Mouse (Mus musculus): ENCODE measurements at regions not wholly inside any gene's neighbourhood (a gene's known extent, or its start where the extent isn't known, plus 50 kb on each side); places are given as distances from the start of the nearest gene placed in this dataset.

DNA sequence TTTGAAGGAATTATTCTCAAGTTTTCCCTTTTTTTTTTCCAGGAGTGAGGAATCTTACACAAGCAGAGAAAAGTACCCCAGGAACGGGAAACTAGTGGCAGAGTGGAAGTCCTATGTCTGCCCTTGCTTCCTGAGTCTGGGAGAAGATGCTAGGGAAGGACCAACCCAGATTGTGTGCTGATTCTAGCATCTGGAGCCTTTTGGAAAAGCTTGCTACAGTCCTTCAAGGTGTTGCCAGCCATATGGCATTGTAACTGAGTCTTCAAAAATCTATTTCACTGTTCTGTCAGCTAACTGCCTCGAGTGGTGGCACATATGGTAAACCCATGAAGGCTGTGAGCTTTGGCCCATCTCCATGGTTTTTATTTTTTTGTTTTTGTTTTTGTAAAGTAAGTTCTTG lies 432.3 kb downstream of the Adamts20 start:
- no peak for DNase-seq
- Histone ChIP-seq H3K4me3 (replicated peaks; ENCODE audit: low read depth, low read length) (no peak overlapping the region), H3K27ac (replicated peaks; ENCODE audit: low read depth, low read length) (no peak overlapping the region), H3K4me2 (ENCODE audit: low read length) (no peak overlapping the region), H3K9ac (replicated peaks; ENCODE audit: low read length) (no peak overlapping the region), H3K4me1 (ENCODE audit: control insufficient read depth, insufficient read depth, low read length) (no peaks in the 10 kb centered on the region), H3K27me3 (ENCODE audit: control insufficient read depth, insufficient read depth, low read length) (no peaks in the 10 kb centered on the region), H3K9me3 (ENCODE audit: control insufficient read depth, low read length) (no peaks in the 10 kb centered on the region), H3K36me3 (ENCODE audit: control insufficient read depth, insufficient read depth, low read length) (no peaks in the 10 kb centered on the region)
- no peak for ATAC-seq (ENCODE audit: low FRiP score, low TSS enrichment)
- WGBS: 81% methylated on average over 2 of the region's 2 CpGs

DNA sequence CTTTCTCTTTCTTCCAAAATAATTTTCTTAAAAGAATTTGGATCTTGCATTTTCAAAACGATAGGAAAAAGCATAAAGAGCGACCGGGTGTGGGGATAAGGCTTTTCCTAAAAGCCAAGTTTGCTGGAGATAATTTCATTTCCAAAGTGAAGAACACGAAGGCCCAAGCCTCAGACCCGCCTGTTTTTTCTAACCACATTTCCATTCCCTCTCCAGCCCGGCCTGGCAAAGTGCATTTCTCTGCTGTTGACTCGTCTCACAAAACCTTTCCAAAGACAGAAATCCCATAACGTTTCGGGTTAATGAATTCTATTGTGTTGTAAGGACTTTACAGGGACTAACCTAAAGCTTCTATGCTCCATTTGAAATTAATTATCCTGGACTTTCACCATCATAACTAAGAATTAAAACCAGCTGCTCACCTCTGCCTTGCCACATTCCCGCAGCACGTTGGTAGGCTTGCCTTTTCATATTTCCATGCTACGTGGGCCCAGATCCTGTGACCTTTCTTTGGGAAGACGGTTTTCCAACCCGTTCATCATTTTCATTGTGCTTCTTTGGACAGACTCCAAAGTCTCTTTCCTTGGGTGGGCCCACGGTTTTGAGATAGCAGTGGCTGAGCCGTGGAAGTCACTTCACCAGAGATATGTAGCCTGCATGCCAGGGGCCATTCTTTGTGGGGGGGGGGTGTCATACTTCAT lies 430.5 kb upstream of the Prickle1 start:
- no peaks in the 10 kb centered on the region for H3K36me3 ChIP-seq (ENCODE audit: control insufficient read depth, insufficient read depth, low read length)
- no peaks in the 10 kb centered on the region for H3K4me1 ChIP-seq (ENCODE audit: control insufficient read depth, insufficient read depth, low read length)
- WGBS: 72% methylated on average over 16 of the region's 16 CpGs
- no peak overlapping the region for H3K27ac ChIP-seq (replicated peaks; ENCODE audit: low read depth, low read length)
- no peaks in the 10 kb centered on the region for H3K9me3 ChIP-seq (ENCODE audit: control insufficient read depth, low read length)
- no peaks in the 10 kb centered on the region for H3K27me3 ChIP-seq (ENCODE audit: control insufficient read depth, insufficient read depth, low read length)
- DNase-seq (no peak), ATAC-seq (ENCODE audit: low FRiP score, low TSS enrichment) (no peak)
- no peak overlapping the region for H3K4me2 ChIP-seq (ENCODE audit: low read length)
- no peak overlapping the region for H3K4me3 ChIP-seq (replicated peaks; ENCODE audit: low read depth, low read length)
- H3K9ac ChIP-seq (replicated peaks; ENCODE audit: low read length): no peak overlapping the region

DNA sequence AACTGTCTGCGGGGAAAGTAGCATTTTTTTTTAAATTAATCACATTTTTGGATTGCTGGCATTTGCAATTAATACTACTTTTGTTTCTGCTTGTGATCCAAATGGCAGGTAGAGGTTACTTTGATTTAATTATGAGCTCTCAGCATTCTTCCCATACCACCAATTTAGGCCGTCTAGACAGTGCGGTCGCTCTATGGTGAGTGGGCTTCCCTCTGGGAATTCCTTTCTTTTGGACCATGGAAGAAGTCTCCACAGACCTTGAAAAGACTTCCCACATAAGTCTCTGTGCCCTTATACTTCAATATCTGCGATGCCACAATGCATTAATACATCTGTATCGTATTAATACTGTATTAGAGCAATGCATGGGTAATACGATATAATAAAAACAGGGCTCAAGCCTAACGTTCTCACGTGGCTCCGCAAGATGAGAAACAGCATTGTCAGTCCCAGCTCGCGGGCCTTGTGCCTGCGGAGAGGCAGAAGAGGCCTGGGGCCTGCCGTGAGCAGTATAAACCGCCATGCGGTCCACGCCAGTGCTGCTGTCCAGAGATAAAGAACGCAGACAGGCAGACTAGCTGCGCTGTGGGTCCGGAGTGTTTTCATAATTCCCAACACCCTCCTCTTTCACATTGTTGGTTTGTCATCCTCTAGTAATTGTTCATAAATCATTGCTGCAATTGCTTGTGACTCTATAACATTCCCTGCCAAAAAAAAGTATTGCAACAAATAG lies 429.7 kb upstream of the Prickle1 start:
- Histone ChIP-seq H3K4me3 (replicated peaks; ENCODE audit: low read depth, low read length) (no peak overlapping the region), H3K36me3 (ENCODE audit: control insufficient read depth, insufficient read depth, low read length) (no peaks in the 10 kb centered on the region), H3K9me3 (ENCODE audit: control insufficient read depth, low read length) (no peaks in the 10 kb centered on the region), H3K4me1 (ENCODE audit: control insufficient read depth, insufficient read depth, low read length) (no peaks in the 10 kb centered on the region), H3K27me3 (ENCODE audit: control insufficient read depth, insufficient read depth, low read length) (no peaks in the 10 kb centered on the region), H3K4me2 (ENCODE audit: low read length) (no peak overlapping the region), H3K9ac (replicated peaks; ENCODE audit: low read length) (no peak overlapping the region), H3K27ac (replicated peaks; ENCODE audit: low read depth, low read length) (no peak overlapping the region)
- WGBS: 84% methylated on average over 20 of the region's 20 CpGs
- ATAC-seq (ENCODE audit: low FRiP score, low TSS enrichment): no peak
- DNase-seq: no peak

DNA sequence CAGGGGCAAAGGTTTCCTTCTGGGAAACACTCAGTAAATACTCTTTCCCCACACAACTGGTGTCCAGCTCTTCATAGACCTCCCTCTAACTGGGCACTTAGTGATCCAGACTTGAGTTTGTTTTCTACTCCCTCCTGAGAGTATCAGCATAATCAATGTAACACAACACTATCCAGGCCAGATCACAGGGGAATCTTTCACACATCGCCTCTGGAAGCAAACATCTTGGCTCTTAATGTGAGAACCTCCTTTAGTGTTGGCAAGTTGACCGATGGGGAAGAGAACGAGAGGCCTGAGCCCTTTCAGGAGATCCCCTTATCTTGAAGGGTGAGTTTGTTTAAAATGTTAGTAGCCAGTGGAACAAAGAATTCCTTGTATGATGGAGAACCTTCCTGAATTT lies 429.1 kb upstream of the Prickle1 start:
- no peaks in the 10 kb centered on the region for H3K36me3 ChIP-seq (ENCODE audit: control insufficient read depth, insufficient read depth, low read length)
- H3K4me1 ChIP-seq (ENCODE audit: control insufficient read depth, insufficient read depth, low read length): no peaks in the 10 kb centered on the region
- H3K27ac ChIP-seq (replicated peaks; ENCODE audit: low read depth, low read length): no peak overlapping the region
- 94% methylated on average over 3 of the region's 3 CpGs for WGBS
- no peak overlapping the region for H3K4me2 ChIP-seq (ENCODE audit: low read length)
- no peaks in the 10 kb centered on the region for H3K27me3 ChIP-seq (ENCODE audit: control insufficient read depth, insufficient read depth, low read length)
- no peak for ATAC-seq (ENCODE audit: low FRiP score, low TSS enrichment)
- no peak for DNase-seq
- no peak overlapping the region for H3K4me3 ChIP-seq (replicated peaks; ENCODE audit: low read depth, low read length)
- H3K9ac ChIP-seq (replicated peaks; ENCODE audit: low read length): no peak overlapping the region
- no peaks in the 10 kb centered on the region for H3K9me3 ChIP-seq (ENCODE audit: control insufficient read depth, low read length)

DNA sequence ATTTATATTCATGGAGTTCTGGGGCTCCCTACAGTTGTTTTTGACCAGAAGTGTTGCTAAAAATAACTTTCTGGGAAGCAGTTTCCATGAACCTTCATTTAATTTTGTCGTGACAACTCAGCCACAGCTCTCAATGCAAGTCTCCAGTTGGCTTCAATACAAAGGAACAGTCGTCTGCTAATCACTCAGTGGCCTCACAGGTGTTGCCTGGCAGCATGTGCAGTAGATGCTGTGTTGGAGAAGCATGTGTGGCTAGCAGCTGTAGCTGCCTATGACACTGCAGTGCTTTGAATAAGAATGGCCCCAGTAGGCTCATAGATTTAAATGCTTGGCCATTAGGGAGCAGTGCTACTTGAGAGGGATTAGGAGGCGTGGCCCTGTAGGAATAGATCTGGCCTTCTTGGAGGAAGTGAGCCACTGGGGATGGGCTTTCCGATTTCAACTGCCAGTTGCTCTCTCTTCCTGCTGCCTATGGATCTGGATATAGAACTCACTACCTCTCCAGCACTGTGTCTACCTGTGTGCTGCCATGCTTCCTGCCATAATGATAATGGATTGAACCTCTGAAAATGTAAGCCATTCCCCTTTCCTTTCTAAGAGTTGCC lies 428.5 kb upstream of the Prickle1 start:
- no peak for DNase-seq
- no peak for ATAC-seq (ENCODE audit: low FRiP score, low TSS enrichment)
- Histone ChIP-seq H3K9ac (replicated peaks; ENCODE audit: low read length) (no peak overlapping the region), H3K27me3 (ENCODE audit: control insufficient read depth, insufficient read depth, low read length) (no peaks in the 10 kb centered on the region), H3K27ac (replicated peaks; ENCODE audit: low read depth, low read length) (peak overlapping the region; percentile 32; the same call in 1 of the 2 replicates), H3K4me2 (ENCODE audit: low read length) (no peak overlapping the region), H3K4me3 (replicated peaks; ENCODE audit: low read depth, low read length) (no peak overlapping the region), H3K9me3 (ENCODE audit: control insufficient read depth, low read length) (no peaks in the 10 kb centered on the region), H3K36me3 (ENCODE audit: control insufficient read depth, insufficient read depth, low read length) (no peaks in the 10 kb centered on the region), H3K4me1 (ENCODE audit: control insufficient read depth, insufficient read depth, low read length) (no peaks in the 10 kb centered on the region)
- 58% methylated on average over 4 of the region's 4 CpGs for WGBS

DNA sequence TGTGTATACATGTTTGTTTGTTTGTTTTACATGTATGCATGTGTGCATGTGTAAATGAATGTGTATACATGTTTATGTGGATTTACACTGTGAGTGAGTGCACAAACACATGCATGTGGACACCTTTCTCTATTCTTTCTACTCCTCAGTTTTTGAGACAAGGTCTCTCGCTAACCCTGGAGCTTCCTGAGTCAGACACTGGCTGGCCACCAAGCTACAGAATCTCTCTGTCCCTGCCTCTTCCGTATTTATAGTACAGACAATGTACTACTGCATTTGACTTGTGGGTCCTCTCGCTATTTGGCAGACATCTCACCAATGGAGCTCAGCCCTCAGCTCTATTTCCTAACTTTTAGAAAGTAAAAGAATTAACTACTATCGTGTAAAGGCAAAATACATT lies 427.8 kb upstream of the Prickle1 start:
- no peak overlapping the region for H3K9ac ChIP-seq (replicated peaks; ENCODE audit: low read length)
- no peak for DNase-seq
- no peaks in the 10 kb centered on the region for H3K36me3 ChIP-seq (ENCODE audit: control insufficient read depth, insufficient read depth, low read length)
- H3K9me3 ChIP-seq (ENCODE audit: control insufficient read depth, low read length): no peaks in the 10 kb centered on the region
- no peak overlapping the region for H3K4me3 ChIP-seq (replicated peaks; ENCODE audit: low read depth, low read length)
- no peak overlapping the region for H3K4me2 ChIP-seq (ENCODE audit: low read length)
- H3K4me1 ChIP-seq (ENCODE audit: control insufficient read depth, insufficient read depth, low read length): no peaks in the 10 kb centered on the region
- no peak overlapping the region for H3K27ac ChIP-seq (replicated peaks; ENCODE audit: low read depth, low read length)
- no peaks in the 10 kb centered on the region for H3K27me3 ChIP-seq (ENCODE audit: control insufficient read depth, insufficient read depth, low read length)
- no peak for ATAC-seq (ENCODE audit: low FRiP score, low TSS enrichment)
- WGBS: 88% methylated on average over 4 of the region's 4 CpGs

DNA sequence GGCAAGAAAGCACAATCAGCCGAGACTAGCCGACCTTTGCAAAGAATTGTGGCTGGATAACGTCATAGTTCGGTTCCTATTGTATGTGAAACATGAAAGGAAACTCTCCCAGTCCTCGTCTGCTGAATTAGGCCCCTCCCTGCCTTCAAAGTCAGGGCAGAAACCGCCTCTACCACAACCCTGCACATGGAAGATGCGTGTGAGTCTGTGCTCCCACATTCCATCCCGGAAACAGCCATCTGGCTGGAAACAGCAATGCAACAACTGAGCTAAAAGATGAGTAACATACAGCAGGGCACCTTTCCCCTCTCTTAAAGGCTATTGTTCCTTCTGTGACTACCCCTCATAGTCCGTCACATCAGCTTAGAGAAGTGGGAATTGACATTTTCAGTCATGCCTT lies 422.1 kb upstream of the Prickle1 start:
- DNase-seq (no peak), ATAC-seq (ENCODE audit: low FRiP score, low TSS enrichment) (no peak)
- no peak overlapping the region for H3K27ac ChIP-seq (replicated peaks; ENCODE audit: low read depth, low read length)
- H3K4me3 ChIP-seq (replicated peaks; ENCODE audit: low read depth, low read length): no peak overlapping the region
- 53% methylated on average over 9 of the region's 9 CpGs for WGBS
- no peaks in the 10 kb centered on the region for H3K9me3 ChIP-seq (ENCODE audit: control insufficient read depth, low read length)
- no peaks in the 10 kb centered on the region for H3K27me3 ChIP-seq (ENCODE audit: control insufficient read depth, insufficient read depth, low read length)
- H3K9ac ChIP-seq (replicated peaks; ENCODE audit: low read length): no peak overlapping the region
- H3K36me3 ChIP-seq (ENCODE audit: control insufficient read depth, insufficient read depth, low read length): no peaks in the 10 kb centered on the region
- no peaks in the 10 kb centered on the region for H3K4me1 ChIP-seq (ENCODE audit: control insufficient read depth, insufficient read depth, low read length)
- no peak overlapping the region for H3K4me2 ChIP-seq (ENCODE audit: low read length)

DNA sequence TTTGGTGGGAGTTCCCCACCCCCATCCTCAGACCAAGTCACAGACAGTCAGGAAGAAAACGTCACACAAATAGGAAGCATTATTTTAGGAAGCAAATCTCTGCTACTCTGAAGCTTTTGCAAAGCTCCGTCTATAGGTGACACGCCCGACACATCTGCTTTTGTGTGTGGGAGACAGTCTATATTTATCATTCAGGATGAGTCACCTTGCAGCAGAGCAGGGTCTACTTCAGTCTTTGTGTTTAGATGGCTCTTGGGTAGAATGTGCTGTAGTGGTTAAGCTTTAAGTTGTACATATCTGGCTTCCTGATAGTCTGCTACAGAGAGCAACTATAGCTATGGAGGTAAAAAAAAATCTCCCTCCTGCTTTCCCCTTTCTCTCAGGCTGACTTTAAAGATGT lies 415.8 kb upstream of the Prickle1 start:
- DNase-seq (no peak), ATAC-seq (ENCODE audit: low FRiP score, low TSS enrichment) (no peak)
- Histone ChIP-seq H3K9me3 (ENCODE audit: control insufficient read depth, low read length) (no peaks in the 10 kb centered on the region), H3K27ac (replicated peaks; ENCODE audit: low read depth, low read length) (no peak overlapping the region), H3K4me3 (replicated peaks; ENCODE audit: low read depth, low read length) (no peak overlapping the region), H3K4me1 (ENCODE audit: control insufficient read depth, insufficient read depth, low read length) (no peaks in the 10 kb centered on the region), H3K36me3 (ENCODE audit: control insufficient read depth, insufficient read depth, low read length) (no peaks in the 10 kb centered on the region), H3K4me2 (ENCODE audit: low read length) (no peak overlapping the region), H3K27me3 (ENCODE audit: control insufficient read depth, insufficient read depth, low read length) (no peaks in the 10 kb centered on the region), H3K9ac (replicated peaks; ENCODE audit: low read length) (no peak overlapping the region)
- WGBS: 71% methylated on average over 4 of the region's 4 CpGs

DNA sequence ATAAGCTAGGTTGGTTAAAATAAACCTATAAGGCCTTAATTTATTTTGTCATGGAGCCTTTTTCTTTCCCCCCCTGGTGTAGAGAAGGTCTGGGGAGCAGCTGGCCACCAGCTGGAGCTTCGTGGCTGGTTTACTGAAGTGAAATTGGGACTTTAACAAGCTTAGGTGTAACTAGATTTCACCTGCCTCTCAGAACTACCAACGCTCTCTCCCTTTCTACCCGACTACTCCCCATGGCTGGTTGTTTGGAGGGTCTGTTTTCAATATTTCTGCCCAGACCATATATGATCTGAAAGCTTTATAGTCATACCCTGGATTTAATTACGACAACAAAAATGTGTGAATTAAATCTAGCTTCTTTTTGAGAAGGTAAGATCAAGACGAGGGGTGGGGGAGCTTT lies 410.4 kb upstream of the Prickle1 start:
- Histone ChIP-seq H3K27ac (replicated peaks; ENCODE audit: low read depth, low read length) (no peak overlapping the region), H3K9ac (replicated peaks; ENCODE audit: low read length) (no peak overlapping the region), H3K36me3 (ENCODE audit: control insufficient read depth, insufficient read depth, low read length) (no peaks in the 10 kb centered on the region), H3K4me1 (ENCODE audit: control insufficient read depth, insufficient read depth, low read length) (no peaks in the 10 kb centered on the region), H3K9me3 (ENCODE audit: control insufficient read depth, low read length) (no peaks in the 10 kb centered on the region), H3K4me2 (ENCODE audit: low read length) (no peak overlapping the region), H3K27me3 (ENCODE audit: control insufficient read depth, insufficient read depth, low read length) (no peaks in the 10 kb centered on the region), H3K4me3 (replicated peaks; ENCODE audit: low read depth, low read length) (no peak overlapping the region)
- no peak for ATAC-seq (ENCODE audit: low FRiP score, low TSS enrichment)
- 84% methylated on average over 5 of the region's 5 CpGs for WGBS
- no peak for DNase-seq
